Mouse (Mus musculus): ENCODE data around the gene Vwce. TPM values are rescaled to one million over a fixed set of nuclear protein-coding genes. Genes with fewer than 3 reads are reported as not detected.
A peak's percentile ranks its signal among the peaks of the same experiment; 100 is the strongest.

The Vwce gene
- polyA plus RNA-seq, 1 experiment = 0.21 TPM

DNA sequence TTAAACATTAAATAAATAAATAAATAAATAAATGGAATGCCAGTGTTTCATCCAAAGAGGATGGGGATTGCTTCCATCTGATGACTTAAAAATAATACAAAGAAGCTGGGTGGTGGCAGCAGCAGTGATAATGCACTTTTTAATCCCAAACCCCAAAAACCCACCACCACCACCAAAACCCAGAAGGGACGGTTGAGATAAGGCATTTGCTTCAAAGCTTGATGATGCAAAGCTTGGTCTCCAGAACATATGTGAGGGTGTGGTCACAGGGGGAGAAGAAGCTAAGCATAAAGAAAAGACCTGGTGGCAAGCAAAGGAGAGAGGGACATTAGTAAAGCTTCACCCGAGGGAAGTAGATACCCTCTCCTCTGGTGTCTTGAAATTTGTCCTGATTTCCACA lies 27.9 kb downstream of the Vwce start:
- TF ChIP-seq CTCF (IDR thresholded peaks at IDR 0.05; ENCODE audit: extremely low read depth, insufficient read depth, insufficient read length, insufficient replicate concordance) (no peak), POLR2A (IDR thresholded peaks at IDR 0.05; ENCODE audit: low read depth, low read length) (no peak)
- Histone ChIP-seq H3K4me1 (ENCODE audit: control insufficient read depth, insufficient read depth, insufficient read length) (no peaks in the 10 kb centered on the region), H3K27me3 (ENCODE audit: control insufficient read depth, insufficient read depth, low read length) (no peaks in the 10 kb centered on the region), H3K36me3 (ENCODE audit: control insufficient read depth, insufficient read depth, low read length) (no peaks in the 10 kb centered on the region), H3K4me3 (ENCODE audit: extremely low read depth, insufficient read depth, insufficient read length) (no peak overlapping the region), H3K27ac (ENCODE audit: insufficient read depth, low read length) (no peak overlapping the region)
- no peak for DNase-seq (ENCODE audit: low read depth in 1 of 2, low spot score in 2 of 2)
- 70% methylated on average over 2 of the region's 2 CpGs for WGBS

DNA sequence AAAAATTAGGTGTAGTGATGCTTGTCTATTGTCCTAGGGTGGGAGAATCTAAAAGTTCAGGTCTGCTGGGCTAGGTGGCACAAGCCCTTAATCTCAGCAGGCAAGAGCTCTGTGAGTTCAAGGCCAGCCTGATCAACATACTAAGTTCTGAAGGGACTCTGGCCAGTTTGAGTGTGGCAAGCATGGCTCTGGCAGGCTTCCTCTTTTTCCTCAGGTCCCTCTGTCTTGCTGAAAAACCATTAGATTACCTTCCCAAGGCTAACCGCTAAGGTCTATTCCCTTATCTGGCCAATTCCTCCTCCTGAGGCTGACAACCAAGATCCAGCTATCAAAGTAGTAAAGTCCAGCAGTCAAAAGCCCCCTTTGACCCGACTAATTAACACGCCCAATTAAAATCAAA lies 28.7 kb downstream of the Vwce start:
- no peak for TF ChIP-seq CTCF (IDR thresholded peaks at IDR 0.05; ENCODE audit: extremely low read depth, insufficient read depth, insufficient read length, insufficient replicate concordance)
- no peak for TF ChIP-seq POLR2A (IDR thresholded peaks at IDR 0.05; ENCODE audit: low read depth, low read length)
- no peaks in the 10 kb centered on the region for H3K4me1 ChIP-seq (ENCODE audit: control insufficient read depth, insufficient read depth, insufficient read length)
- WGBS = 53% methylated on average over 3 of the region's 3 CpGs

DNA sequence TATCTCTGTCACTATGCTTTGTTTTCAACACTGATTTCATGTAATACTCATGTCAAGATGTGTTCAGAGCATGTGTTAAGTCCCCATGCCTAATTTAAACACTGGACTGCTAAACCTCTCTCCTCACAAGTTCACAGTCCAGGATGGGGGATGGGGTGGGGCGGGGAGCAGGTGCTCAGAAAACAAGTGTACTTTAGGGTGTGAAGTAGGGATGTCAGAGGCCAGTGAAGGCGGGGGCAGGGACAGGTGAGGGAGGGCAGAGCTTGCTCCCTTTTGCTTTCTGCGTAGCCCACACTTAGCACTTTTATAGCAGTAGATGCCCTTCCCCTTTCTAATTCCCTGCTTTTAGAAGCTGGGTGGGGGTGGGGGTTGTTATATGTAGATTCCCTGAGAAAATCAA lies 31.1 kb downstream of the Vwce start:
- no peak for TF ChIP-seq CTCF (IDR thresholded peaks at IDR 0.05; ENCODE audit: extremely low read depth, insufficient read depth, insufficient read length, insufficient replicate concordance)
- TF ChIP-seq POLR2A (IDR thresholded peaks at IDR 0.05; ENCODE audit: low read depth, low read length) = no peak
- H3K4me1 ChIP-seq (ENCODE audit: control insufficient read depth, insufficient read depth, insufficient read length) = no peaks in the 10 kb centered on the region
- DNase-seq (ENCODE audit: low read depth in 1 of 2, low spot score in 2 of 2) = no peak
- H3K4me3 ChIP-seq (ENCODE audit: extremely low read depth, insufficient read depth, insufficient read length) = no peak overlapping the region
- H3K27ac ChIP-seq (ENCODE audit: insufficient read depth, low read length) = no peak overlapping the region
- no peaks in the 10 kb centered on the region for H3K36me3 ChIP-seq (ENCODE audit: control insufficient read depth, insufficient read depth, low read length)
- WGBS = 65% methylated on average over 3 of the region's 3 CpGs
- H3K27me3 ChIP-seq (ENCODE audit: control insufficient read depth, insufficient read depth, low read length) = no peaks in the 10 kb centered on the region

More for the DNA sequence above, 28.7 kb downstream of the Vwce start:
- Histone ChIP-seq H3K4me3 (ENCODE audit: extremely low read depth, insufficient read depth, insufficient read length) (no peak overlapping the region), H3K27me3 (ENCODE audit: control insufficient read depth, insufficient read depth, low read length) (no peaks in the 10 kb centered on the region), H3K27ac (ENCODE audit: insufficient read depth, low read length) (no peak overlapping the region), H3K36me3 (ENCODE audit: control insufficient read depth, insufficient read depth, low read length) (no peaks in the 10 kb centered on the region)
- no peak for DNase-seq (ENCODE audit: low read depth in 1 of 2, low spot score in 2 of 2)

DNA sequence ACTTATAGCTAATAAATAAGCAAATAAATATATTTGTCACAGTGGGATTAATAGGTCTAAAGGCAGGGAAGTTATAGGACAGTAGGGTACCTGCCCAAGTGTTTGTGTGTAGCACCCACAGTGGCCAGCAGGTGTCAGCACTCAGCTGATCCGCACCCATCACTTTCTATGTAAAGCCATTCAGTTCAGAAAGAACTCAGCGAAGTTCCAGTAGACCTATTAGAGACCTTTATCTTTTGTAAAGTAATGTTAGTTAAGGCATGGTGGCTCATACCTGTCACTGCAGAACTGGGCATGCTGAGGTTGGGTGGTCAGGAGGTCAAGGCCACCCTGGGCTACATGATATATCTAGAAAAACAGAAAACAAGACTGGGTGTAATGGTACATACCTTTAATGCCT lies 31.5 kb downstream of the Vwce start:
- TF ChIP-seq CTCF (IDR thresholded peaks at IDR 0.05; ENCODE audit: extremely low read depth, insufficient read depth, insufficient read length, insufficient replicate concordance) (peak; percentile 74; the same call in 1 of the 2 replicates), POLR2A (IDR thresholded peaks at IDR 0.05; ENCODE audit: low read depth, low read length) (no peak)

DNA sequence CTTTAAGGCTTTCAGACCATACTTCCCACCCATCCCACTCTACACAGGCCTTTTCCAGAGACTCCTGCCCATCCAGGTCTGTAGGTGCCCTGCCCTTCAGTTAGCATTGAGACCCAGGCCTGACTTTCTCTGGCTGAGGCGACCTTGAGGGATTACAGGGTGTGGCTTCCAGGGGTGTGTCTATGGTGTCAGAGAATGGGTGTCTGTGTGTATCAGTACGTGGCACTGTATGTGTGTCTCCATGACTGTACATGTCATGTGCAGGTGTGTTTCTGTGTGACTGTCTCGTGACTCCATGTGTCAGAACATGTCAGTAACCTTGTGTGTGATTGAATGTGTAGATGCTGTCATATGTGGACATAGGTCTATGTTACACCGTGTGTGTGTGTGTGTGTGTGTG lies 37.3 kb downstream of the Vwce start:
- TF ChIP-seq POLR2A (IDR thresholded peaks at IDR 0.05; ENCODE audit: low read depth, low read length) = no peak
- TF ChIP-seq CTCF (IDR thresholded peaks at IDR 0.05; ENCODE audit: extremely low read depth, insufficient read depth, insufficient read length, insufficient replicate concordance) = no peak
- H3K27me3 ChIP-seq (ENCODE audit: control insufficient read depth, insufficient read depth, low read length) = no peaks in the 10 kb centered on the region
- 80% methylated on average over 4 of the region's 4 CpGs for WGBS

More for the DNA sequence above, 31.5 kb downstream of the Vwce start:
- Histone ChIP-seq H3K27ac (ENCODE audit: insufficient read depth, low read length) (no peak overlapping the region), H3K36me3 (ENCODE audit: control insufficient read depth, insufficient read depth, low read length) (no peaks in the 10 kb centered on the region), H3K4me1 (ENCODE audit: control insufficient read depth, insufficient read depth, insufficient read length) (no peaks in the 10 kb centered on the region), H3K4me3 (ENCODE audit: extremely low read depth, insufficient read depth, insufficient read length) (no peak overlapping the region), H3K27me3 (ENCODE audit: control insufficient read depth, insufficient read depth, low read length) (no peaks in the 10 kb centered on the region)
- DNase-seq (ENCODE audit: low read depth in 1 of 2, low spot score in 2 of 2) = peak; percentile 31 to 51
- WGBS = 6% methylated on average over 2 of the region's 2 CpGs

DNA sequence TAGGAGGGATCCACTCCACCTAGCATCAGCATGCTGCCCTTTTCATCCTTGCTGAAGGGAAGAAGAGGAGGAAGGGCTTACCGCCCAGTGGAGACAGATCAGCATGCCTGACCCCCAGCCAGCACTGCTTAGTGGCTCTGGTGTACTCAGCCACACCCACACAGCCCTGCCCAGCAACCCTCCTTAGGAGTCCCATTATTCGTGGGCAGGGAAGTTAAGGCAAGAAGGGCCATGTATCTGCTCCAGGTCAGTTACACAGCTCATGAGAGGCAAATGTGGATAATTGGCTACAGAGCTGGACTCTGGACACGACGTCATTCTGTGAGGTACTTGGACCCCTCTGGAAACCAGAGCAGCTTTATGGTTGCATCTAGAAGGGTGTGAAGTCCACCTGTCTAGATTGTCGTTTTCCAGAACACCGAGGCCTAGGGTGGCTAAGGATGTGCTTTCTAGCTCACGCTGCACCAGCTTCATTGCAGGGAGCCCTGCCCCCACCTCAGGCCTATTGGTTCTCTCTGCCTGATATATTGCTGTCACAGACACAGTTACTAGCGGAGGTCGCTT lies 37.9 kb downstream of the Vwce start:
- no peak overlapping the region for H3K27ac ChIP-seq (ENCODE audit: insufficient read depth, low read length)
- DNase-seq (ENCODE audit: low read depth in 1 of 2, low spot score in 2 of 2) = no peak
- 89% methylated on average over 9 of the region's 9 CpGs for WGBS
- H3K4me3 ChIP-seq (ENCODE audit: extremely low read depth, insufficient read depth, insufficient read length) = no peak overlapping the region
- TF ChIP-seq POLR2A (IDR thresholded peaks at IDR 0.05; ENCODE audit: low read depth, low read length) (no peak), CTCF (IDR thresholded peaks at IDR 0.05; ENCODE audit: extremely low read depth, insufficient read depth, insufficient read length, insufficient replicate concordance) (no peak)
- no peaks in the 10 kb centered on the region for H3K36me3 ChIP-seq (ENCODE audit: control insufficient read depth, insufficient read depth, low read length)
- H3K4me1 ChIP-seq (ENCODE audit: control insufficient read depth, insufficient read depth, insufficient read length) = no peaks in the 10 kb centered on the region
- H3K27me3 ChIP-seq (ENCODE audit: control insufficient read depth, insufficient read depth, low read length) = no peaks in the 10 kb centered on the region

More for the DNA sequence above, 37.3 kb downstream of the Vwce start:
- no peaks in the 10 kb centered on the region for H3K36me3 ChIP-seq (ENCODE audit: control insufficient read depth, insufficient read depth, low read length)
- H3K4me3 ChIP-seq (ENCODE audit: extremely low read depth, insufficient read depth, insufficient read length) = no peak overlapping the region
- H3K27ac ChIP-seq (ENCODE audit: insufficient read depth, low read length) = no peak overlapping the region
- H3K4me1 ChIP-seq (ENCODE audit: control insufficient read depth, insufficient read depth, insufficient read length) = no peaks in the 10 kb centered on the region
- DNase-seq (ENCODE audit: low read depth in 1 of 2, low spot score in 2 of 2) = no peak

DNA sequence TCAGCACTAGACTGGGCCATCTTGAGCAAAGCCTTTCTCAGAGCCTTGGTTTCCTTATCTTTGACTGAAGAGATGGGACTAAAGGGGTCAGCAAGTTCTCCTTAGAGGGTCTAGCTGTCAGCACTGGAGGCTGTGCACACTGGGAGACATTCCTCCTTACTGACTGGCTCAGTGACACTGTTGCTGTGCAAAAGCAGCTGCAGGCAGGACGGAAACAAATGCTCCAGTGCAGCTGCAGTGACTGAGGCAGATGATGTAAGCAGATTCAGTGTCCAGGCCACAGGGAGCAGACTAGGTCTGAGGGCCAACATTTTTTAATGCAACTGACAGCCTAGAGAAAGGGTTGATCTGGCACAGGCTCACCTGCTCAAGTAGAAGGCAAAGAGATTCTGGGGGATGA lies 39.3 kb downstream of the Vwce start:
- DNase-seq (ENCODE audit: low read depth in 1 of 2, low spot score in 2 of 2) = no peak
- H3K36me3 ChIP-seq (ENCODE audit: control insufficient read depth, insufficient read depth, low read length) = no peaks in the 10 kb centered on the region
- no peak overlapping the region for H3K4me3 ChIP-seq (ENCODE audit: extremely low read depth, insufficient read depth, insufficient read length)
- no peaks in the 10 kb centered on the region for H3K27me3 ChIP-seq (ENCODE audit: control insufficient read depth, insufficient read depth, low read length)
- 82% methylated on average over 1 of the region's 1 CpGs for WGBS
- TF ChIP-seq CTCF (IDR thresholded peaks at IDR 0.05; ENCODE audit: extremely low read depth, insufficient read depth, insufficient read length, insufficient replicate concordance) (no peak), POLR2A (IDR thresholded peaks at IDR 0.05; ENCODE audit: low read depth, low read length) (no peak)
- H3K27ac ChIP-seq (ENCODE audit: insufficient read depth, low read length) = no peak overlapping the region
- H3K4me1 ChIP-seq (ENCODE audit: control insufficient read depth, insufficient read depth, insufficient read length) = no peaks in the 10 kb centered on the region

Data from spleen, adult 2 months (tissue).